Mouse (Mus musculus) bone marrow, adult 2 months (tissue): ENCODE results near the gene Fmnl2.

Source experiments
- CTCF ChIP-seq: fragments of 200-500 bp; IDR thresholded peaks from 2 replicates; pipeline ENCODE4 v1.5.1; 2011; ENCODE audit warnings: low read length, control low read depth; ENCODE audit not compliant: control insufficient read depth, insufficient read depth
- POLR2A ChIP-seq: fragments of 200-500 bp; IDR thresholded peaks from 2 replicates; pipeline ENCODE4 v1.6.1; 2011; ENCODE audit warnings: low read depth, mild to moderate bottlenecking, control low read depth, low read length, borderline replicate concordance; ENCODE audit not compliant: control insufficient read depth

- no peak for TF ChIP-seq CTCF
- no peak for TF ChIP-seq POLR2A
Observed at GRCm38 (mm10) chr2:52946524-52947186, 89.0 kb downstream of the Fmnl2 start.
